In genomic region chr12:4908391-4908790, GRCm38 (mm10) we compare ENCODE assay signal across 16 mouse cellular contexts. TPM values are rescaled to one million over a fixed set of nuclear protein-coding genes. Genes with fewer than 3 reads are reported as not detected.
DNase-seq lines count a peak whose midpoint lies in the region; ATAC-seq and TF ChIP-seq lines count a peak whose summit lies in the region.
"Had no signal": no experiment of that assay in that cellular context is flagged by ENCODE, and none has a peak within 500 bp of the region (broad histone marks: within the 10 kb centered on the region; RNA-seq: fewer than 3 reads in every experiment).

No protein-coding gene starts in this region.

- no peak overlapping the region for H3K4me2 ChIP-seq in forebrain, postnatal 0 days (ENCODE audit: low read depth)
- H3K4me2 ChIP-seq in forebrain, embryonic 11.5 days (ENCODE audit: low read depth, low read length, severe bottlenecking): no peak overlapping the region
- peak overlapping the region; percentile 89 for H3K4me2 ChIP-seq in liver, embryonic 15.5 days

- DNase-seq in forebrain, postnatal 0 days: no peak
- no peak for DNase-seq in forebrain, embryonic 11.5 days (ENCODE audit: low spot score)
- DNase-seq in ES-CJ7 (ENCODE audit: low read depth, low spot score): peak; percentile 59
- no peak for DNase-seq in layer of hippocampus, adult 18-20 months (ENCODE audit: low spot score in 2 of 2)
- no peak for DNase-seq in spleen, postnatal 4 days (ENCODE audit: low spot score in 2 of 2)
- DNase-seq: heart, postnatal 4 days; layer of hippocampus, adult 9-11 months; left cerebral cortex, postnatal 4 days; retina, postnatal 1 day; thymus, postnatal 25 days had no signal

- H3K9ac ChIP-seq in forebrain, postnatal 0 days: no peak overlapping the region
- H3K9ac ChIP-seq in forebrain, embryonic 11.5 days (ENCODE audit: low read length): no peak overlapping the region
- H3K9ac ChIP-seq in liver, embryonic 15.5 days: no peak overlapping the region

- H3K27me3 ChIP-seq in forebrain, postnatal 0 days (ENCODE audit: insufficient read depth, low read length): no peaks in the 10 kb centered on the region
- no peaks in the 10 kb centered on the region for H3K27me3 ChIP-seq in forebrain, embryonic 11.5 days (ENCODE audit: control insufficient read depth, insufficient read depth, low read length)
- H3K27me3 ChIP-seq in megakaryocyte, embryonic 14.5 days (replicated peaks): no peaks in the 10 kb centered on the region
- no peaks in the 10 kb centered on the region for H3K27me3 ChIP-seq in liver, embryonic 15.5 days
- H3K27me3 ChIP-seq: kidney, embryonic 15.5 days; neural tube, embryonic 12.5 days had no signal

- TF ChIP-seq CTCF in forebrain, postnatal 0 days (IDR thresholded peaks at IDR 0.05; ENCODE audit: low read depth): no peak

- H3K9me3 ChIP-seq in forebrain, postnatal 0 days (ENCODE audit: low read length): no peaks in the 10 kb centered on the region
- H3K9me3 ChIP-seq in forebrain, embryonic 11.5 days (ENCODE audit: control insufficient read depth, low read length): no peaks in the 10 kb centered on the region
- no peaks in the 10 kb centered on the region for H3K9me3 ChIP-seq in megakaryocyte, embryonic 14.5 days
- H3K9me3 ChIP-seq in liver, embryonic 15.5 days (replicated peaks): no peaks in the 10 kb centered on the region
- H3K9me3 ChIP-seq: kidney, embryonic 15.5 days; neural tube, embryonic 12.5 days had no signal

- no peak for ATAC-seq in forebrain, postnatal 0 days
- no peak for ATAC-seq in forebrain, embryonic 11.5 days (replicated peaks; ENCODE audit: low FRiP score)
- ATAC-seq in megakaryocyte, adult 5-6 weeks (ENCODE audit: poor library complexity, severe bottlenecking): no peak
- ATAC-seq in liver, embryonic 15.5 days (ENCODE audit: insufficient read depth): no peak

- H3K4me1 ChIP-seq in forebrain, postnatal 0 days (ENCODE audit: insufficient read depth): 0 out of 2 replicates have a peak, but pooled peaks cover 4% of the 10 kb centered on the region
- no peaks in the 10 kb centered on the region for H3K4me1 ChIP-seq in forebrain, embryonic 11.5 days (replicated peaks; ENCODE audit: control insufficient read depth, insufficient read depth, low read length)
- peaks cover 39% of the 10 kb centered on the region for H3K4me1 ChIP-seq in megakaryocyte, embryonic 14.5 days
- H3K4me1 ChIP-seq in liver, embryonic 15.5 days (replicated peaks): peaks cover 31% of the 10 kb centered on the region
- H3K4me1 ChIP-seq: neural tube, embryonic 12.5 days had no signal

- no peaks in the 10 kb centered on the region for H3K36me3 ChIP-seq in forebrain, postnatal 0 days (ENCODE audit: insufficient read depth)
- H3K36me3 ChIP-seq in forebrain, embryonic 11.5 days (ENCODE audit: control insufficient read depth, insufficient read depth, low read length): no peaks in the 10 kb centered on the region
- peaks cover 19% of the 10 kb centered on the region for H3K36me3 ChIP-seq in megakaryocyte, embryonic 14.5 days (replicated peaks; ENCODE audit: low read length)
- H3K36me3 ChIP-seq in liver, embryonic 15.5 days (replicated peaks): peaks cover 12% of the 10 kb centered on the region; the same call in 1 of the 2 replicates
- H3K36me3 ChIP-seq: kidney, embryonic 15.5 days; neural tube, embryonic 12.5 days had no signal

- peak overlapping the region; percentile 90; the same call in 1 of the 2 replicates for H3K27ac ChIP-seq in forebrain, postnatal 0 days (ENCODE audit: low read depth, low read length)
- H3K27ac ChIP-seq in forebrain, embryonic 11.5 days (ENCODE audit: low read depth, low read length): no peak overlapping the region
- peak overlapping the region; percentile 99 for H3K27ac ChIP-seq in liver, embryonic 15.5 days (replicated peaks)
- H3K27ac ChIP-seq: macrophage; neural tube, embryonic 12.5 days had no signal

- 91% methylated on average over 7 of the region's 7 CpGs for WGBS in forebrain, postnatal 0 days
- 94% methylated on average over 7 of the region's 7 CpGs for WGBS in forebrain, embryonic 11.5 days
- WGBS in liver, embryonic 15.5 days (ENCODE audit: insufficient replicate concordance): 81% methylated on average over 7 of the region's 7 CpGs

- no peak overlapping the region for H3K4me3 ChIP-seq in forebrain, postnatal 0 days (ENCODE audit: low read depth, low read length)
- no peak overlapping the region for H3K4me3 ChIP-seq in forebrain, embryonic 11.5 days (ENCODE audit: low read depth, low read length)
- peak overlapping the region; percentile 95 for H3K4me3 ChIP-seq in megakaryocyte, embryonic 14.5 days (replicated peaks)
- H3K4me3 ChIP-seq in liver, embryonic 15.5 days (replicated peaks): peak overlapping the region; percentile 93

RNA-seq across cellular contexts. Expression of gene Ubxn2a, which starts 0.9 kb away (rescaled TPM):
- 28.5 and 29.0 TPM in 2 replicates for total RNA-seq in forebrain, postnatal 0 days (2014; rRNA removed)
- 21.4 and 34.9 TPM in 2 replicates for polyA plus RNA-seq in forebrain, postnatal 0 days (2015; fragmentation: Nextera tagmentation; extraction: Ambion mirVana)
- 30.0 and 34.7 TPM in 2 replicates for polyA plus RNA-seq in forebrain, embryonic 11.5 days (2014; fragmentation: Nextera tagmentation; extraction: Ambion mirVana)
- 2.5 and 10.4 TPM in 2 replicates for polyA plus RNA-seq in megakaryocyte, embryonic 14.5 days (2012; ENCODE audit: insufficient read depth, low replicate concordance)
- 9.1 and 10.9 TPM in 2 replicates for total RNA-seq in megakaryocyte, adult 5-6 weeks (2015)
- 18.6 and 22.8 TPM in 2 replicates for total RNA-seq in megakaryocyte, adult 5-6 weeks (2017)
- 24.9 and 26.9 TPM in 2 replicates for polyA plus RNA-seq in liver, embryonic 15.5 days (2015; fragmentation: Nextera tagmentation; extraction: Ambion mirVana)
- total RNA-seq in layer of hippocampus, adult 18-20 months (2021): 10 to 100 TPM; 51.1 to 52.9 TPM

RNA-seq across cellular contexts. Expression of gene Atad2b, which starts 8.8 kb away (rescaled TPM):
- 23.7 and 31.1 TPM in 2 replicates for total RNA-seq in forebrain, postnatal 0 days (2014; rRNA removed)
- polyA plus RNA-seq in forebrain, postnatal 0 days (2015; fragmentation: Nextera tagmentation; extraction: Ambion mirVana): 5.0 and 6.6 TPM in 2 replicates
- 21.2 and 22.8 TPM in 2 replicates for polyA plus RNA-seq in forebrain, embryonic 11.5 days (2014; fragmentation: Nextera tagmentation; extraction: Ambion mirVana)
- polyA plus RNA-seq in megakaryocyte, embryonic 14.5 days (2012; ENCODE audit: insufficient read depth, low replicate concordance): 1.4 and 7.0 TPM in 2 replicates
- 79.0 and 90.2 TPM in 2 replicates for total RNA-seq in megakaryocyte, adult 5-6 weeks (2015)
- total RNA-seq in megakaryocyte, adult 5-6 weeks (2017): 56.8 and 63.5 TPM in 2 replicates
- polyA plus RNA-seq in liver, embryonic 15.5 days (2015; fragmentation: Nextera tagmentation; extraction: Ambion mirVana): 5.0 and 6.0 TPM in 2 replicates
- total RNA-seq in layer of hippocampus, adult 18-20 months (2021): 10 to 100 TPM; 32.8 to 33.2 TPM

RNA-seq across cellular contexts. Expression of gene Mfsd2b, which starts 34.2 kb away (rescaled TPM):
- total RNA-seq in forebrain, postnatal 0 days (2014; rRNA removed): 1.1 and 3.4 TPM in 2 replicates
- polyA plus RNA-seq in forebrain, postnatal 0 days (2015; fragmentation: Nextera tagmentation; extraction: Ambion mirVana): 0.49 and 1.3 TPM in 2 replicates
- polyA plus RNA-seq in forebrain, embryonic 11.5 days (2014; fragmentation: Nextera tagmentation; extraction: Ambion mirVana): 4.9 and 6.6 TPM in 2 replicates
- polyA plus RNA-seq in megakaryocyte, embryonic 14.5 days (2012; ENCODE audit: insufficient read depth, low replicate concordance): 312 and 347 TPM in 2 replicates
- 0.40 and 3.2 TPM in 2 replicates for total RNA-seq in megakaryocyte, adult 5-6 weeks (2015)
- 0.81 and 1.2 TPM in 2 replicates for total RNA-seq in megakaryocyte, adult 5-6 weeks (2017)
- polyA plus RNA-seq in liver, embryonic 15.5 days (2015; fragmentation: Nextera tagmentation; extraction: Ambion mirVana): 62.9 and 69.5 TPM in 2 replicates
- total RNA-seq in layer of hippocampus, adult 18-20 months (2021): under 1 TPM; 0.36 to 0.59 TPM

Comparison
In these comparisons a context has a peak if more than half of its experiments do, and no peak if none do; other contexts are left out.
1. H3K4me3 ChIP-seq: peak in megakaryocyte, embryonic 14.5 days (single experiment) and liver, embryonic 15.5 days (single experiment); none in forebrain, postnatal 0 days (single experiment) and forebrain, embryonic 11.5 days (single experiment).